Mouse (Mus musculus) limb, embryonic 14.5 days (tissue): ENCODE measurements around the gene Pnpla6. TPM values are rescaled to one million over a fixed set of nuclear protein-coding genes. Genes with fewer than 3 reads are reported as not detected.
A peak's percentile ranks its signal among the peaks of the same experiment; 100 is the strongest.
"Not testable (repeated sequence)": the region's sequence is repeated elsewhere in the genome, so short reads cannot be mapped to it uniquely, and the experiment has no call there.

Source experiments
- ATAC-seq: fragments of 200-750 bp; cut with Nextera tagmentation; 2 replicates; pipeline ENCODE4 v1.8.0; 2017; ENCODE audit warnings: low read depth, moderate number of reproducible peaks, moderate TSS enrichment; ENCODE audit not compliant: low FRiP score
- DNase-seq: peaks from one replicate; pipeline ENCODE4 v3.0.0-alpha.2; 2015; ENCODE audit warnings: low spot score
- H3K27ac ChIP-seq: fragments of 300-500 bp; sonication (generic); replicated peaks from 2 replicates; pipeline ENCODE4 v1.5.1; 2014; ENCODE audit warnings: low read depth, mild to moderate bottlenecking, low read length, moderate library complexity, mixed read lengths
- H3K27me3 ChIP-seq: fragments of 300-500 bp; sonication (generic); 2 replicates; pipeline ENCODE4 v1.6.1; 2014; ENCODE audit warnings: low read length, mixed read lengths; ENCODE audit not compliant: control insufficient read depth, insufficient read depth
- H3K36me3 ChIP-seq: fragments of 300-500 bp; sonication (generic); 2 replicates; pipeline ENCODE4 v1.6.1; 2014; ENCODE audit warnings: mild to moderate bottlenecking, low read length, moderate library complexity, mixed read lengths; ENCODE audit not compliant: control insufficient read depth, insufficient read depth
- H3K4me1 ChIP-seq: fragments of 300-500 bp; sonication (generic); 2 replicates; pipeline ENCODE4 v1.6.1; 2014; ENCODE audit warnings: antibody characterized with exemption, low read length, mixed read lengths; ENCODE audit not compliant: control insufficient read depth, insufficient read depth
- H3K4me2 ChIP-seq: fragments of 300-500 bp; sonication (generic); replicated peaks from 2 replicates; pipeline ENCODE4 v1.6.1; 2014; ENCODE audit warnings: low read depth, mild to moderate bottlenecking, low read length, moderate library complexity; ENCODE audit not compliant: severe bottlenecking
- H3K4me3 ChIP-seq: fragments of 300-500 bp; sonication (generic); replicated peaks from 2 replicates; pipeline ENCODE4 v1.5.1; 2014; ENCODE audit warnings: low read length
- H3K9ac ChIP-seq: fragments of 300-500 bp; sonication (generic); 2 replicates; pipeline ENCODE4 v1.6.1; 2014; ENCODE audit warnings: mild to moderate bottlenecking, low read depth, low read length, moderate library complexity; ENCODE audit not compliant: severe bottlenecking
- H3K9me3 ChIP-seq: fragments of 300-500 bp; sonication (generic); 2 replicates; pipeline ENCODE4 v1.6.1; 2016; ENCODE audit warnings: low read length; ENCODE audit not compliant: control insufficient read depth
- POLR2A ChIP-seq: fragments of 200-500 bp; IDR thresholded peaks from 2 replicates; pipeline ENCODE4 v1.8.0; 2012; ENCODE audit warnings: inconsistent platforms, mild to moderate bottlenecking, moderate library complexity, borderline replicate concordance; ENCODE audit not compliant: insufficient read depth, insufficient read length; ENCODE audit errors: extremely low read depth
- WGBS: fragments of 180-500 bp; shearing (Covaris S2); extraction: QIAGEN DNeasy Blood & Tissue Kit; methylation state at CpG from one replicate; pipeline ENCODE4 v1.1.7; 2014; 5-methylcytosine and 5-hydroxymethylcytosine counted together
- polyA plus RNA-seq, 2 experiments: library from polyadenylated mRNA; depleted of rRNA in 1 of 2; stranded (reverse) in 1 of 2; unstranded in 1 of 2; fragments of >200 nt; fragmentation: Nextera tagmentation in 1 of 2; extraction: Ambion mirVana in 1 of 2; gene quantifications; 2 replicates each; pipeline versions ENCODE4 v1.2.1 to v1.2.3; 2012 to 2014

The Pnpla6 gene
- polyA plus RNA-seq, 2 experiments: 18.8 to 51.8 TPM

DNA sequence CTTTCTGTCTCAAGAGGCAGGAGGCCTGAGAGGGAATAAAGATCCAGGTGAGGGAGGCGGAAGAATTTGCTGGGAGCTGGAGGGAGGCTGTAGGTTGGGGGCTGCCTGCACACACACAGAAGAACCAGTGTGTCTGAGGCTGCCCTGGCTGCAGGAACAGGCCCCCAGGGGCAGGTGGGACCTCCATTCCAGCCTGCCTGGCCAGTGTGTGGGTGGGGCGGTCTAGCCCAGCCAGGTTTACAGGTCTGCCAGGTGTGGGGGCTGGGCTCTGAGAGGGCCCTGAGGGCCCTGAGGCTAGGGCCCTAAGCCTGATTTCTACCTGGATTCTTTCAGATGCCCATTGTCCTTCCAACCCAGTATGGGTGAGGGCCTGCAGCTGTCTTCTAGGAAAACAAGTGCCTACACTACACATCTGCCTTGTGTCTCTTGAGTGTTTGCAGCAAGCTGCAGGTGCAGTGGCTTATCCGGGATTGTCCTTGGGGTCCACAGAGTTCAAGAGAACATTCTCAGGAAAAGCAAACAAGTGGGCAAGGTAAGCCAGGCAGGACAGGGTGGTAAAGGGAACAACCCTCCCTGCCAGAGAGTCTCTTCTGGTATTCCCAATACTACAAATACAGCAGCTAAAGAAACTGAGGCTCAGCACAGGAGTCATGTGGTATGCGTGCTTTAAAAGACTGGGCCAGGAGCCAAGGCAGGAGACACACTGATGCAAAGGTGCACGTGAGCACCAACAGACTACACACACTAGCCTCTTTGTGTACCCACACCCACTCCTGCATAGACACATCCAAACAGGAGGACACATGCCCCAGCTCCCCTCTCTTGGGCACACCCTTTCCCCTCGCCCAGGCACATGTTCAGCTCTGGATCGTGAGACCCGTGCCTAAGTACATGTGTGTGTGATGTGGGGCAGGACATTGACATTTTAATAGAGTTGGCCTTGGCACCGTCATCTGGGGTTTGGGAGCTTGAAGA, 64.5 kb downstream of the Pnpla6 start:
- Histone ChIP-seq H3K9ac (no peak overlapping the region), H3K4me2 (no peak overlapping the region), H3K4me1 (peaks cover 3% of the 10 kb centered on the region; the same call in 1 of the 2 replicates), H3K9me3 (no peaks in the 10 kb centered on the region), H3K4me3 (no peak overlapping the region), H3K27ac (no peak overlapping the region), H3K27me3 (no peaks in the 10 kb centered on the region), H3K36me3 (no peaks in the 10 kb centered on the region)
- TF ChIP-seq POLR2A: no peak
- ATAC-seq (no peak), DNase-seq (no peak)
- 56% methylated on average over 9 of the region's 9 CpGs for WGBS

DNA sequence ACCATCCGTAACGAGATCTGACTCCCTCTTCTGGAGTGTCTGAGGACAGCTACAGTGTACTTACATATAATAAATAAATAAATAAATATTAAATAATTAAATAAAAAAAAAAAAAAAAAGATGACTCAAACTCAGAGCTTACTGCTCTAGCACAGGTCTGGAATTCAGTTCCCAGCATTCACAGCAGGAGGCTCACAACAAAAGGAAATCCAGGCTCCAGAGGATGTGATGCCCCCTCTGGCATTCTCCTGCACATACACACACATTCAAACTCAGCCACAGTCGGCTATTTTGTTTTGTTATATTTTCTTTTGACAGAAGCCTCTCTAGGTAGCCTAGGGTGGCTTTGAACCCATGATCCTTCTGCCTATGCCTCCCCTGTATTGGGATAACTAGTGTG, 66.8 kb downstream of the Pnpla6 start:
- not testable (repeated sequence) for H3K27ac ChIP-seq, H3K4me1 ChIP-seq, DNase-seq, ATAC-seq, H3K9me3 ChIP-seq, H3K4me3 ChIP-seq, H3K36me3 ChIP-seq, H3K27me3 ChIP-seq, H3K9ac ChIP-seq, H3K4me2 ChIP-seq
- 72% methylated on average over 1 of the region's 3 CpGs for WGBS

DNA sequence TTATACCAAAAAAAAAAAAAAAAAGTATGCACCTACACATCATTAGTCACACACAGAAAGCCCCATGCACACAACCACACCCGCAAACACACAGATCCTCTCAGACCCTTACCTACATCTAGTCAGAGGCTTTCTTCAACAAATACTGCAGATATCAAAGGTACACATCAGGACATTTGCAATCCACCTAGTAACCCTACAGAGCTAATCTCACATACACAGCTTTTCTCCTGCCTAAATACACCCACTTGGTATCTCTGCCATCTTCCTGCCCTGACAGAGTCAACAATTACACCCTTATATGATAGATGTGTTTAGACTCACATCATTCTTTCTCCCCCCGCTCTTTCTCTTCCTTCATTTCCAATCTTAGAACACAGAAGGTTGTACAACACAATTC, 71.3 kb downstream of the Pnpla6 start:
- Histone ChIP-seq H3K4me2 (no peak overlapping the region), H3K4me3 (no peak overlapping the region), H3K27me3 (0 out of 2 replicates have a peak, but pooled peaks cover 4% of the 10 kb centered on the region), H3K27ac (no peak overlapping the region), H3K9me3 (no peaks in the 10 kb centered on the region), H3K9ac (no peak overlapping the region), H3K4me1 (peaks cover 4% of the 10 kb centered on the region; the same call in 1 of the 2 replicates), H3K36me3 (no peaks in the 10 kb centered on the region)
- no peak for TF ChIP-seq POLR2A
- WGBS: 86% methylated on average over 2 of the region's 2 CpGs
- DNase-seq (no peak), ATAC-seq (no peak)

DNA sequence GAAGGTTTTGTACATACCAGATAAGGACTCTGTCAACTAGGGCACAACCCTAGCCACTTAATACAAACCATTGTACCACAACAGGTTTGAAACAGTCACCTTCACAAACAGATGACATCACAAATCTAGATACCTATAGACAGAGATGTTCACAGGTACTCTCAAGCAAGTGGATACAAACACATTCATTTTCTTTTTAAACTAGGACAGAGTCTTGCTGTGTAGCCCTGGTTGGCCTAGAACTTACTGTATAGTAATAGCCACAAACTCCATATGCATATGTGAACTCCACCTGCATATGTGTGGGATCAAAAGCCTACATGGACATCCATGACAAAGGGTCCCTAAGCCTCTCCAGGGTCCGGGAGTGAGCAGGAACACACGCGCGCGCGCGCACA, 71.8 kb downstream of the Pnpla6 start, which contains the start of gene Camsap3:
TSS of gene Camsap3 (plus strand) at position 301 of the 398 bp plus-strand sequence.
- H3K4me1 ChIP-seq: peaks cover 4% of the 10 kb centered on the region; the same call in 1 of the 2 replicates
- DNase-seq (no peak), ATAC-seq (no peak)
- H3K9me3 ChIP-seq: no peaks in the 10 kb centered on the region
- H3K4me3 ChIP-seq: peak within 1 kb of the TSS; percentile 72
- peak within 1 kb of the TSS; percentile 94 for H3K4me2 ChIP-seq
- peak within 1 kb of the TSS; percentile 58 for H3K27ac ChIP-seq
- 3% methylated on average over 7 of the region's 7 CpGs for WGBS
- no peaks in the 10 kb centered on the region for H3K36me3 ChIP-seq
- H3K27me3 ChIP-seq: 0 out of 2 replicates have a peak, but pooled peaks cover 4% of the 10 kb centered on the region
- H3K9ac ChIP-seq: peak within 1 kb of the TSS; percentile 70
- no peak for TF ChIP-seq POLR2A

DNA sequence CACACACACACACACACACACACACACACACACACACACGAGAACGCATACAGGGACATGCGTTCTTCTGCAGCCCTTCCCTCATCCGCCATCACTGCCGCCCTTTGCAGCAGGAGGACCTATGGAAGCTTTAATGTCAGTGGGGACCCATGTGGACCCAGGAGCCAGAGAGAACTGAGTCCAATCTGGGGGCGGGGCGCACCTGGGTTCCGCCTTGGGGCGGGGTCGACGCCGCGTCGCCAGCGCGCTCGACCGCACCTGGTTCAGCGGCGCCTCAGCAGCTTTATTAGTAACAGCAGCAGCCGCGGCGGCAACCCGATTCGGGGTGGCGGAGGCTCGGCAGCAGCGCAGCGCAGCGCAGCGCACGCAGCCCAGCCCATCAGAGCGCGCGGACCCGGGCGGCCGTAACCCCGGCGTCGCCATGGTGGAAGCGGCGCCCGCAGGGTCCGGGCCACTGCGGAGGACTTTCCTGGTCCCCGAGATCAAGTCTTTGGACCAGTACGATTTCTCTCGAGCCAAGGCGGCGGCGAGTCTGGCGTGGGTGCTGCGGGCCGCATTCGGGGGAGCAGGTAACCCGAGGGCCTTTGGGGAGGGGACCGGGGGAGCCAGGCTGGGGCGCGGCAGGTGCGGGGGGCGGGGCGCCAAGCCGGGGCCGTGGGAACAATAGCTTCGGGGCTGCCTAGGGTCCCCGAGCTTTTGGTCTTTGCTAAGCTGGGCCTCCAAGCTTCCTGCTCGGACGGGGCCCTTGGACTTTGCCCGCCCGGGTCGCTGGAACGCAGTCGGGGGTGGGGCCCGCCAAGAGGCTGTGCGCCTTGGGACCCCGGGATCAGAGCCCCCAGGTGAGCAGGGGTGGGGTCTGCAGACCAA, 72.4 kb downstream of the Pnpla6 start:
- Histone ChIP-seq H3K4me1 (peaks cover 4% of the 10 kb centered on the region; the same call in 1 of the 2 replicates), H3K9ac (peak overlapping the region; percentile 70), H3K4me3 (peak overlapping the region; percentile 72), H3K27ac (peak overlapping the region; percentile 58), H3K9me3 (no peaks in the 10 kb centered on the region), H3K36me3 (no peaks in the 10 kb centered on the region), H3K4me2 (peak overlapping the region; percentile 94), H3K27me3 (0 out of 2 replicates have a peak, but pooled peaks cover 4% of the 10 kb centered on the region)
- 4% methylated on average over 30 of the region's 77 CpGs for WGBS
- DNase-seq (peak; percentile 53), ATAC-seq (peak; percentile 78)
- no peak for TF ChIP-seq POLR2A
